Mouse (Mus musculus): Measurements from ENCODE around the gene Hspa4.
"Not testable (repeated sequence)": the region's sequence is repeated elsewhere in the genome, so short reads cannot be mapped to it uniquely, and the experiment has no call there.

The Hspa4 gene

GRCm38 (mm10) chr11:53300330-53301166 is at the start of gene Hspa4:
Gene Hspa4, minus strand, starts transcription at chr11:53300457.
- DNase-seq (ENCODE audit: low spot score in 2 of 2): peak; percentile 98

DNA sequence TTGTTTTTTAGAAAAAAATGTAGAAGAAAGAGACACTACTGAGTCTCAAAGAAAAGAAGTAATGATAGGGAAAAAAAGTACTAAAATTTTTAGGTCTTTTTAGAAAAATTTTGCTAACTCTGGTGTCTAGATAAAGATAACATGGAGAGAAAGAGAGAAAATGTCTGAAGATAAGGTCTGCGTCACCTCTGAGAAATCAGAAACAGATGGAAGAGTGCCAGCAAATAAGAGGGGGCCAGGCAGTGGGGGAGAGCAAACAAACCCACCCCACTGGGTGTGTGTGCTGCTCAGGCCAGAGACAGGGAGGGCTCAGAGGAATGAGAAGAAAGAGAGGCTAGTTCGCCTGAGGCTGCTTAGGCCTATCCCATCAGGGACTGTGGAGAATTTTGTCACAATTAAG is 45.5 kb upstream of the Hspa4 start:
- DNase-seq (ENCODE audit: low spot score in 2 of 2): no peak

GRCm38 (mm10) chr11:53345328-53345727 is 45.1 kb upstream of the Hspa4 start:
- DNase-seq (ENCODE audit: low spot score in 2 of 2): no peak

DNA sequence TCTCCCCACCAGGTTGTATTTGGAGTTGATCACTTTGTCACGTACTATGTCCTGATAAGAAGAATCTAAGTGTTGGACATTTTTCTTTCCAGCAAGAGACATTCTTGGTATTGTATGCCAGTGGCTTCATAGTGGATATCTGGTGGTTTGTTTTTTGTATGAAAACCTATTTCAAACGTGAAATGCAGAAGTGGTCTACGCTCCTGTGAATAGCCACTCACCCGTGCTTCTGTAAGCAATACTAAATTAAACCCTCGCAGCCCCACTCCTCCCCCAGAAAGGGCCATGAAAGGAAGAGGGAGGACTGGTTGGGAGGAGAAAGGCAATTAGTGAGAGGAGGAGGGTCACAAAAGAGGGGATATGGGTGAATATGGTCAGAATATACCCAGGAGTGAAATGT is 42.5 kb upstream of the Hspa4 start:
- DNase-seq (ENCODE audit: low spot score in 2 of 2): peak; percentile 68 to 77

GRCm38 (mm10) chr11:53341019-53341418 is 40.8 kb upstream of the Hspa4 start:
- not testable (repeated sequence) for DNase-seq (ENCODE audit: low spot score in 2 of 2)

GRCm38 (mm10) chr11:53337684-53338083 is 37.4 kb upstream of the Hspa4 start:
- DNase-seq (ENCODE audit: low spot score in 2 of 2): no peak

- no peak for DNase-seq (ENCODE audit: low spot score in 2 of 2)
These were observed 36.7 kb upstream of the Hspa4 start for GRCm38 (mm10) chr11:53336924-53337323.

- DNase-seq (ENCODE audit: low spot score in 2 of 2): no peak
These were observed 35.9 kb upstream of the Hspa4 start for GRCm38 (mm10) chr11:53336182-53336571.

DNA sequence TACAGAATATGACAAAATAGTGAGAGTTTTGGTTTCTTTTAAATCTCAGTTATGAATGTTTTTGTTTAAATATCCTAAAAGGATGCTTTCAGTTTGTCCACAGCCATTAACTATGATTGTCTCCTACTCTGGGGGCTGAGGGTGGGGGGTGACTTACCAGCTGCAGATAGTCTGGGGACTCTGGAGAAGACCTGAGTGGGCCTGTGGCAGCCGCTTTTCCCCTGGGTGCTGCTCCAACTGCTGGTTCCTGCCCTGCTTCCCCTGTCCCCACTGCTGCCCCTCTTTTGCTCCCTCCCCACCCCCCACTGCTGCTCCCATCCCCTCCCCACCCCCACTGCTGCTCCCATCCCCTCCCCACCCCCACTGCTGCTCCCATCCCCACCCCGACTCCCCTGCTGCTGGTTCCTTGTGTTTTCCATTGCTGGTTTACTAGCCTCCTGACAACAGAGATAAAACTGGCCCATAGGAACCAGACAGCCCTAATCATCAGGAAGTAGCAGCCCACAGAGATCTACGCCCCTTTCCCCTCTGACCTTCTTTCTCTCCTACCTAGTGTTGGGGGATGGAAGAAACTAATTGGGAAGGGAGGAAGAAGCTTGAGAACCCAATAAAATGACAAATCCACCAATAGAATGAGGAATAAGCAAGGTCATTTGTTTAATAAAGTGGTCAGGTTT is 35.4 kb upstream of the Hspa4 start:
- DNase-seq (ENCODE audit: low spot score in 2 of 2): no peak

DNA sequence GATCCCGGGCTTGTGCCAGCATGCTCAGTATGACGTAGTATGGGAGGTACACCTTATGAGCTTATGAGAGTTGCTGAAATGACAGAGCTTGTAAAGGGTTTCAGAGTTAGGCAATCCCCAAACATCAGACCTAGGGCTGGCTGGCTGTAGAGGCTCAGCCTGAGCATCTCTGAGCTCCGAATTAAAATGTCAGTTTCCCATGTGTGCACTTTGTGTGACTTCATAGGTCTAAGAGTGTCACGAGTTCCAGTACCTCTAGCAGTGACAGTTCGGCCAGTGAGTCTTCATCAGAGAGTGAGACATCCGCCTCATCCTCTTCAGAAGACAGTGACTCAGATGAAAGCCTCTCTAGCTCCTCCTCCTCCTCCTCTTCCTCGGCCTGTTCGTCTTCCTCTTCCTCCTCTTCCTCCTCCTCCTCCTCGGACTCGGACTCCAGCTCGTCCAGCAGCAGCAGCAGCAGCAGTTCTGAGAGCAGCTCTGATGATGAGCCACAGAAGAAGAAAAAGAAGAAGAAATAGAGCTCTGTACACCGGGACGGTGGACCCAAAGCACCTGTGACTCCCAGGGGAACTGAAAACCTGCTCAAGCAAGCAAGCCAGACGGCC is 31.9 kb upstream of the Hspa4 start:
- DNase-seq (ENCODE audit: low spot score in 2 of 2): peak in 1 of 2 experiments; percentile 26

GRCm38 (mm10) chr11:53331121-53331520 is 30.9 kb upstream of the Hspa4 start:
- DNase-seq (ENCODE audit: low spot score in 2 of 2): no peak

DNA sequence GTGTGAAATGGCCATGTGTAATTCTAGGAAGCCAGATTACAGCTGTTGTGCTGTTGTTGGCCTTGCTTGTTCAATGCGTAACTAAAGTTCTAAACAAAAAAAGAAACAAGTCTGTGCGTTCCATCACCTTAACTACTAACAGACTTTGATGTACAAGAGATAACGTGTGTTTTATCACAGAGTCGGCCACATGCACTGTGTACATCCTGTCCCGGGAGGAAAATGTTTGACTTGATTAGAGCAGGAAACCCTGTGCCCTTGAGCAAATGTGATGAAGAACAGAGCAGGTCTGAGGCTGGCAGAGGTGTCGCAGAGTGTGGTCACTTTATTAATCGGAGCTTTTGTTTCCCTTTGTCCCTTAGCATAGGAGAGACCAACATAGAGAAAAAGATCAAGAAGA is 30.1 kb upstream of the Hspa4 start:
- DNase-seq (ENCODE audit: low spot score in 2 of 2): no peak

DNA sequence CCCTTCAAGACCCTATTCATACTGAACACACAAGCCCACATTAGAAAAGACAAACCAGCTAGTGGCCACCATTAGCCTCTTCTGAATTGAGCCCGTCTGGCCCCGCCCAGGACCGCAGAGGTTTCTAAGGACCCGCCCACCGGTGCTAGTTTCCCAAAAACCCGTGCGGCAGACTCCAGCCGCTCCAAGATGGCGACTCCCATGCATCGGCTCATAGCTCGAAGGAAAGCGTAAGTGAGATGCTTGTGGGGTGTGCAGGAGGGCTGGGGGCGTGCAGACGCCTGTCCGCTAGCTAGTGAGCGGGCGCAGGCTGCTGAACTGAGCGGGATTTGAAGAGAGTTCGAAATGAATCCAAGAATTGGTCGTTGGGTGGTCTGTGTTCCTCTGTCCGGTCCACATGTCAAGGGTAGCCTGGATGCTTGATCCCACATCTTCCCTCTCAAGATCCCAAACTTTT is 24.3 kb upstream of the Hspa4 start, which contains the start of gene Zcchc10:
Gene Zcchc10 (plus strand): TSS at position 168 of the 457 bp plus-strand sequence.
- peak; percentile 86 to 89 for DNase-seq (ENCODE audit: low spot score in 2 of 2)

DNA sequence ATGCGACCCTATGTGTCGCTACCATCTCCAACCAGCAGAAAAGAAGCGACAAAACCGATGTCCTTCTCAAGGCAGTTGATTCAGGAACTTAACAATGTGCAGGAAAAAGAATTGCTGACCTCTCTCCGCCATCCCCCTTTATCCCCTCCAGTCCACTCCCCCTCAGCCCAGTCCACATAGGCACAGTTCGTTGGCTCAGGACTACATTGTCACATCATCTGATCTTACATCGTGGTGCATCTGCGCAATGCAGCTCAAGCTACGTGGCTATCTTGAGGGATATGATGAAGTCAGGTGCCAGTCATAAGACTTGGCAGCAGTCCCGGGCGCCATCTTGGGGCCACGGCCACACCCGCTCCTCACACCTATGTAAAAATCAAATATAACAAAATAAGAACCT is 19.6 kb upstream of the Hspa4 start:
- not testable (repeated sequence) for DNase-seq (ENCODE audit: low spot score in 2 of 2)

DNA sequence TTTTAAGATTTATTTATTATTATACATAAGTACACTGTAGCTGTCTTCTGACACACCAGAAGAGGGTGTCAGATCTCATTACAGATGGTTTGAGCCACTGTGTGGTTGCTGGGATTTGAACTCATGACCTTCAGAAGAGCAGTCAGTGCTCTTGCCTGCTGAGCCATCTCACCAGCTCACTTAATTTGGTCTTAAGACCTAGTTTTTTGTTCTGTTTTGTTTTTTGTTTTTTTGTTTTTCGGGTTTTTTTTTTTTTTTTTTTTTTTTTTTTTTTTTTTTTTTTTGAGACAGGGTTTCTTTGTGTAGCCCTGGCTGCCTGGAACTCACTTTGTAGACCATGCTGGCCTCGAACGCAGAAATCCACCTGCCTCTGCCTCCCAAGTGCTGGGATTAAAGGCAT is 18.3 kb upstream of the Hspa4 start:
- not testable (repeated sequence) for DNase-seq (ENCODE audit: low spot score in 2 of 2)

DNA sequence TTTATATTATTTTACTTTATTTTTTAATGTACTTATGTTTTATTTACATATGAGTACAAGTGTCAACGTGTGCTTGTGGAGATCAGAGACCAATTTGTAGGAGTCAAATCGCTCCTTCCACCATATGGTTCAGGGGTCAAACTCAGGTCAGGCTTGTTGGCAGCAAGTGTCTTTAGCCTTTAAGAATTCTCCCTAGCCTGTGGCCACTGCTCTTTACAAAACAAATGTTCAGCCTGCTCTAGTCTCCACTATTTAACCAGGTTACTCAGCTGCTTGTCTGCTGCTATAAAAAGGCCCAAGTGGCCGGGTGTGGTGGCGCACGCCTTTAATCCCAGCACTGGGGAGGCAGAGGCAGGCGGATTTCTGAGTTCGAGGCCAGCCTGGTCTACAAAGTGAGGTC is 17.8 kb upstream of the Hspa4 start:
- DNase-seq (ENCODE audit: low spot score in 2 of 2): no peak

DNA sequence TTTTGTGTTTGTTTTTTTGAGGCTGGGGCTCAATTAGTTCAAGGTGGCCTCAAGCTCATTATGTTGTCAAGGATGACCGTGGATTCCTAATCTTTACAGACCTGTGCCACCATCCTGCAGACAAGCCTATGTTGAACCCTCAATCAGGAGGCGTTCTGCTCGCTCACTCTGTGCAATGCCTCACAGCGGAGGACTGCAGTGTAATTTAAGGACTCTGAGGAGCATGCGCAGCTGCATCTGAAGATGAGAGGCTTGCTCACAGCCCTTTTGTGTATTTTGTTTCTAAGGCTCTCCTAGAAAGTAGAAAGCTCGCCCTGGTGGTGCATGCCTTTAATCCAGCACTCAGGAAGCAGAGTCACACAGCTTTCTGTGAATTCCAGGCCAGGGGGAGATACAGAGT is 16.7 kb upstream of the Hspa4 start:
- no peak for DNase-seq (ENCODE audit: low spot score in 2 of 2)

- DNase-seq (ENCODE audit: low spot score in 2 of 2): no peak
These were observed 14.5 kb upstream of the Hspa4 start for GRCm38 (mm10) chr11:53314770-53315173.

GRCm38 (mm10) chr11:53312823-53313222 is 12.6 kb upstream of the Hspa4 start:
- DNase-seq (ENCODE audit: low spot score in 2 of 2): not testable (repeated sequence)

DNA sequence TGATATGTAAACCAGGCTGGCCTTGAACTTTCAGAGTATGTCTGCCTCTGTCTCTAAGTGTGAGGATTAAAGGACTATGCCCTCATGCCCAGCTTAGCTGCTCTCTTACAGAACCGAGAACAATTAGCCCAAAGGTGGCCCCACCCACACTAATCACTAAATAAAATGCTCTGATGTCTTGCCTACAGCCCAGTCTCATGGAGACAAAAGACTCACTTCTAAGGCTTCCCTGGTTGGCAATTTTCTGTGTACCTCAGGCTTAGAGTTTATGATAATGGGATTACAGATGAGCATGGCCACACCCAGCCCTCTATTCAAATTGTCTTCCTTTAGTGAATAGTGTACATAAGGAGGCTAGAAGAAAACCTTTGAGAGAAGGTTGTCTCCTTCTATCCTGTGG is 11.1 kb upstream of the Hspa4 start:
- DNase-seq (ENCODE audit: low spot score in 2 of 2): no peak

DNA sequence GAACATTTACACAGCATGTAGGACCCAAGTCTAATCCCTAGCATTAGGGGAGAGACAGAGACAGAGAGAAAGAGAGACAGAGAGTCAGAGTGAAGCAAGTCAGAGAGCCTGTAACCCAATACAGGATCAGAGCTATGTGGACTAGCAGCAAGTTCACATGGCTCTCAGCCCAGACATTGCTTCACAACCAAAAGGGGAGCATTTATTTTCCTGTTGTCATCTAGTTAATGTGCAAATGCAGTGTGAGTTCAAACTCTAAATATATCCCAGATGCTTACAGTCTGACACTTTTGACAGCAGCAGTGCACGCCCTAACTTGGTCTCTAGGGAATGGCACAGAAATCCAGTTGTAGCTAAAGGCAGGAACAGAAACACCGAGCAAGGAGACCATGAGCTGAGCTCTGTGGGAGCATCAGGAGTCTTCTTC is 8.6 kb upstream of the Hspa4 start:
- DNase-seq (ENCODE audit: low spot score in 2 of 2): peak; percentile 15 to 36

GRCm38 (mm10) chr11:53308251-53308864 is 8.1 kb upstream of the Hspa4 start:
- no peak for DNase-seq (ENCODE audit: low spot score in 2 of 2)
